Mouse (Mus musculus) urinary bladder, postnatal 10 days (tissue): ENCODE measurements around the gene Vps13d.

Source experiments
- DNase-seq: peaks from one replicate; pipeline ENCODE4 v3.0.0; 2022; ENCODE audit warnings: low spot score

Vps13d gene

GRCm38 (mm10) chr4:145004176-145004575 lies 190.6 kb downstream of the Vps13d start:
- no peak for DNase-seq

- DNase-seq, result no peak
These were observed 192.1 kb downstream of the Vps13d start for GRCm38 (mm10) chr4:145002733-145003132.

- DNase-seq, result peak; percentile 68
These were observed 194.9 kb downstream of the Vps13d start for GRCm38 (mm10) chr4:144999903-145000382.

GRCm38 (mm10) chr4:144999572-144999880 lies 195.3 kb downstream of the Vps13d start:
- no peak for DNase-seq

GRCm38 (mm10) chr4:144998808-144999571 lies 195.8 kb downstream of the Vps13d start:
- no peak for DNase-seq

- no peak for DNase-seq
These were observed 196.7 kb downstream of the Vps13d start for GRCm38 (mm10) chr4:144997887-144998658.

GRCm38 (mm10) chr4:144996996-144997820 lies 197.6 kb downstream of the Vps13d start:
- no peak for DNase-seq

- DNase-seq, result no peak
These were observed 199.0 kb downstream of the Vps13d start for GRCm38 (mm10) chr4:144995826-144996225.

GRCm38 (mm10) chr4:144993047-144993917 lies 201.5 kb downstream of the Vps13d start:
- no peak for DNase-seq

GRCm38 (mm10) chr4:144992413-144992812 lies 202.4 kb downstream of the Vps13d start:
- DNase-seq, result no peak

- no peak for DNase-seq
These were observed 206.2 kb downstream of the Vps13d start for GRCm38 (mm10) chr4:144988443-144989206.

GRCm38 (mm10) chr4:144986016-144986805 lies 208.6 kb downstream of the Vps13d start:
- DNase-seq, result no peak

GRCm38 (mm10) chr4:144983821-144984371 lies 210.9 kb downstream of the Vps13d start:
- no peak for DNase-seq

- DNase-seq, result no peak
These were observed 211.5 kb downstream of the Vps13d start for GRCm38 (mm10) chr4:144983228-144983744.

GRCm38 (mm10) chr4:144980811-144981551 lies 213.8 kb downstream of the Vps13d start:
- DNase-seq, result no peak

- DNase-seq, result no peak
These were observed 214.7 kb downstream of the Vps13d start for GRCm38 (mm10) chr4:144980110-144980509.

GRCm38 (mm10) chr4:144978039-144978438 lies 216.8 kb downstream of the Vps13d start:
- no peak for DNase-seq

- DNase-seq, result no peak
These were observed 217.7 kb downstream of the Vps13d start for GRCm38 (mm10) chr4:144977057-144977456.

- DNase-seq, result no peak
These were observed 219.3 kb downstream of the Vps13d start for GRCm38 (mm10) chr4:144975505-144975904.
